Mouse (Mus musculus) liver, adult 2 months (tissue): ENCODE measurements around the gene Pdcd6.

Experiments
- CTCF ChIP-seq: fragments of 200-500 bp; IDR thresholded peaks from 2 replicates; pipeline ENCODE4 v1.5.1; 2011; ENCODE audit warnings: low read depth, low read length, control low read depth
- POLR2A ChIP-seq: fragments of 200-500 bp; IDR thresholded peaks from 2 replicates; pipeline ENCODE4 v1.6.1; 2011; ENCODE audit warnings: low read length, control low read depth; ENCODE audit not compliant: insufficient read depth; ENCODE audit errors: extremely low read depth

DNA sequence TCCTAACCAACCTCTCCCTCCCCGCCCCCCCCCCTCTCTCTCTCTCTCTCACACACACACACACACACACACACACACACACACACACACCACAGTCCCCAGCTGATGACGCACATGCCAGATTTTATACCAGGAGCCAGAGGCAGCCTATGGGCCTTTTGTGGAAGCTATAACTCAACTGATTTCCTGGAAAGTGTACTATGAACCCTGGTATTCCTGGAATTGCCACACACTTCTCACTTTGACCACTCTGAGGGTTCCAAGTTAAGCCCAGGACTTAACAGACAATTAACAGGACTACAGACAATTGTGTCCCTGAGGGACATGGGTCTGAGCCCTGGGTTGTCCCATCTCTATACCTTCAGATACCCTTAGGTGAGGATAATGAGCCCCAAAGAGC is 35.1 kb downstream of the Pdcd6 start:
- TF ChIP-seq CTCF (no peak), POLR2A (no peak)
